Mouse (Mus musculus) embryonic fibroblast, embryonic 13.5 days (primary cell): ENCODE data around the gene Slc6a6.

Experiments used
- CTCF ChIP-seq: IDR thresholded peaks from 2 replicates; pipeline ENCODE4 v1.5.1; 2011; ENCODE audit warnings: mild to moderate bottlenecking, control low read depth, low read length, moderate library complexity, borderline replicate concordance; ENCODE audit not compliant: insufficient read depth
- POLR2A ChIP-seq: IDR thresholded peaks from 2 replicates; pipeline ENCODE4 v1.6.1; 2011; ENCODE audit warnings: low read depth, mild to moderate bottlenecking, control low read depth, low read length, moderate library complexity

DNA sequence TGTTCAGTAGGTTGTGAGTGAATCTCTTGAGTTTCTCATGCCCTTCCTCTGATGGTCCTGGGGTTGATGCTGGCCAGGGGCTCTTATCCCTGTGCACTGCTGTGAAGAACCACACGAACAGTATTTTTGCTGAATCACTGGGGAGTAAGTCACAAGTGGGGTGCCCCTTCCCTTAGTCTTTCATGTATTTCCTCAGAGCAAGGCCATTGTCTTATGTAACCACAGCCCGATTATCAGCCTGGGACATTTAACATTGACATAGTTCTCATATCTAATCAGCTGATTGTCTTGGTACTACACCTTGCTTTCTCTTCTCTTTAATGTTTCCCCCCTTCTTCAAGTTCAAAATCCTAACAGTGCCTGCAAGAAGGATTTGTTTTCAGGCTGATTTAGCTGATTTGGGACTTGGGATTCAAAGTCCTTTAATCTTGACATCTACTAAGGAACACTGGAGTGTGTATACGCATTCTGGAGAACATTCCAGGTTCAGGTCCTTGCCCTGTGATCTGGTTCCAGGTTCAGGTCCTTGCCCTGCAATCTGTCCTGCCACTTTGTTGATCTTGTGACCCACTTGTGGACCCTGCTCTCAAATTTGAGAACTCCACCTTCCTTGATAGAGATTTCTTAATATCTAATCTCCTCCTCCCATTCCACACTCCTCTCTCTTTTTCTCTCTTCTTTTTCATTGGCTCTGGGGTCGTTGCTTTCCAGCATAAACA is 15.8 kb downstream of the Slc6a6 start:
- TF ChIP-seq POLR2A (no peak), CTCF (no peak)
